Mouse (Mus musculus): ENCODE data around the gene Gprin2.

- no peak for TF ChIP-seq CTCF (IDR thresholded peaks at IDR 0.05; ENCODE audit: low read depth)
- TF ChIP-seq EP300 (IDR thresholded peaks at IDR 0.05; ENCODE audit: low read depth): no peak
Measured at GRCm38 (mm10) chr14:34142316-34142715, 59.1 kb downstream of the Gprin2 start.

Measured in liver, embryonic 14.5 days (tissue).